Mouse (Mus musculus) limb, embryonic 14.5 days (tissue): ENCODE measurements at regions not wholly inside any gene's neighbourhood (a gene's known extent, or its start where the extent isn't known, plus 50 kb on each side); places are given as distances from the start of the nearest gene placed in this dataset.
A peak's percentile ranks its signal among the peaks of the same experiment; 100 is the strongest.
"Not testable (repeated sequence)": the region's sequence is repeated elsewhere in the genome, so short reads cannot be mapped to it uniquely, and the experiment has no call there.

Source experiments
- ATAC-seq: fragments of 200-750 bp; cut with Nextera tagmentation; 2 replicates; pipeline ENCODE4 v1.8.0; 2017; ENCODE audit warnings: low read depth, moderate number of reproducible peaks, moderate TSS enrichment; ENCODE audit not compliant: low FRiP score
- DNase-seq: peaks from one replicate; pipeline ENCODE4 v3.0.0-alpha.2; 2015; ENCODE audit warnings: low spot score
- H3K27ac ChIP-seq: fragments of 300-500 bp; sonication (generic); replicated peaks from 2 replicates; pipeline ENCODE4 v1.5.1; 2014; ENCODE audit warnings: low read depth, mild to moderate bottlenecking, low read length, moderate library complexity, mixed read lengths
- H3K27me3 ChIP-seq: fragments of 300-500 bp; sonication (generic); 2 replicates; pipeline ENCODE4 v1.6.1; 2014; ENCODE audit warnings: low read length, mixed read lengths; ENCODE audit not compliant: control insufficient read depth, insufficient read depth
- H3K36me3 ChIP-seq: fragments of 300-500 bp; sonication (generic); 2 replicates; pipeline ENCODE4 v1.6.1; 2014; ENCODE audit warnings: mild to moderate bottlenecking, low read length, moderate library complexity, mixed read lengths; ENCODE audit not compliant: control insufficient read depth, insufficient read depth
- H3K4me1 ChIP-seq: fragments of 300-500 bp; sonication (generic); 2 replicates; pipeline ENCODE4 v1.6.1; 2014; ENCODE audit warnings: antibody characterized with exemption, low read length, mixed read lengths; ENCODE audit not compliant: control insufficient read depth, insufficient read depth
- H3K4me2 ChIP-seq: fragments of 300-500 bp; sonication (generic); replicated peaks from 2 replicates; pipeline ENCODE4 v1.6.1; 2014; ENCODE audit warnings: low read depth, mild to moderate bottlenecking, low read length, moderate library complexity; ENCODE audit not compliant: severe bottlenecking
- H3K4me3 ChIP-seq: fragments of 300-500 bp; sonication (generic); replicated peaks from 2 replicates; pipeline ENCODE4 v1.5.1; 2014; ENCODE audit warnings: low read length
- H3K9ac ChIP-seq: fragments of 300-500 bp; sonication (generic); 2 replicates; pipeline ENCODE4 v1.6.1; 2014; ENCODE audit warnings: mild to moderate bottlenecking, low read depth, low read length, moderate library complexity; ENCODE audit not compliant: severe bottlenecking
- H3K9me3 ChIP-seq: fragments of 300-500 bp; sonication (generic); 2 replicates; pipeline ENCODE4 v1.6.1; 2016; ENCODE audit warnings: low read length; ENCODE audit not compliant: control insufficient read depth
- POLR2A ChIP-seq: fragments of 200-500 bp; IDR thresholded peaks from 2 replicates; pipeline ENCODE4 v1.8.0; 2012; ENCODE audit warnings: inconsistent platforms, mild to moderate bottlenecking, moderate library complexity, borderline replicate concordance; ENCODE audit not compliant: insufficient read depth, insufficient read length; ENCODE audit errors: extremely low read depth
- WGBS: fragments of 180-500 bp; shearing (Covaris S2); extraction: QIAGEN DNeasy Blood & Tissue Kit; methylation state at CpG from one replicate; pipeline ENCODE4 v1.1.7; 2014; 5-methylcytosine and 5-hydroxymethylcytosine counted together

DNA sequence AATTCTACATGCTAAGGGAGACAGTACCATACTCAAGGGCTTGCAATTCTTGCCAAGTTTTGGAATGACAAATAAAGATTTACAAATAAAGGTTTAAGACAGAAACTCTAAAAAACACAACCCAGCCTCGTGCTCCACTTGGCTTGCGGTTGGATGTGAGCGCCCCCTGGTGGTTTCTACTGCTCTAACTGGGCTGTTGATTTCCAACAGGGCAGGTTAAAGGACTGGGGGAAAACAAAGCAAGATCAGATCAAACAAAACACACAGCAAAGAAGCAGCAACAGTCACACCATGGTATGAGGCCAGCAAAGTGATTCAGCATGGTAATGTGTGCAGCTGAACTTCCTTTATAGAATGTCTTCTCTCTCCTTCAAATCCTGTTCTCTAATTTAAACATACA lies 339.2 kb downstream of the Adam3 start:
- Histone ChIP-seq H3K36me3 (no peaks in the 10 kb centered on the region), H3K27me3 (no peaks in the 10 kb centered on the region), H3K9me3 (no peaks in the 10 kb centered on the region), H3K4me1 (peaks cover 8% of the 10 kb centered on the region), H3K27ac (no peak overlapping the region), H3K4me3 (no peak overlapping the region), H3K4me2 (no peak overlapping the region), H3K9ac (no peak overlapping the region)
- ATAC-seq = peak; percentile 60; the same call in 1 of the 2 replicates
- no peak for TF ChIP-seq POLR2A
- peak; percentile 72 for DNase-seq
- WGBS = 5% methylated on average over 3 of the region's 3 CpGs

DNA sequence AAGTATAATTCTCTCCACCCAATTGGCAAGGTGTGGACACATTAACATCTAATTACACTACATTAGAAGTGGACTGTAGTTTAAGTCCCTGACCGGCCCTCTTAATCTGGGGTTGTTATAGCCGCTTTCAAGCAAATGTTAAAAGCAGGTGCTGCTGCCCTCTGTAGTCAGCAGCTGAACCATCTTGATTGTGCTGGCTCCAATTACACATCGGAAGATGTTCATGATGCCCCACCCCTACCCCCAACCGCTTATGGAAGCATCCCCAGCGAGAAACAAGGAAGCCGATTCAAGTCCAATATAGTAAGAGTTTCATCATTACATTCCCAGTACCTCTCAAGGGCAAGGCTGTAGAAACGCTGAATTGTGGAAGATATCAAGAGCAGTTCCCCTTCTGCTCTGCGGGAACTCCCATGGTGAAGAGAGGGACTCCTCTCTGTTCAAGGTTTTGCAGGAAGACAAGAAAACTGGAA lies 341.7 kb downstream of the Adam3 start:
- WGBS = 52% methylated on average over 8 of the region's 8 CpGs
- no peak for TF ChIP-seq POLR2A
- H3K9ac ChIP-seq = no peak overlapping the region
- ATAC-seq (no peak), DNase-seq (peak; percentile 16)
- H3K27me3 ChIP-seq = no peaks in the 10 kb centered on the region
- no peaks in the 10 kb centered on the region for H3K36me3 ChIP-seq
- H3K4me3 ChIP-seq = no peak overlapping the region
- peaks cover 8% of the 10 kb centered on the region for H3K4me1 ChIP-seq
- H3K4me2 ChIP-seq = no peak overlapping the region
- H3K27ac ChIP-seq = no peak overlapping the region
- H3K9me3 ChIP-seq = no peaks in the 10 kb centered on the region; the same call in 1 of the 2 replicates

DNA sequence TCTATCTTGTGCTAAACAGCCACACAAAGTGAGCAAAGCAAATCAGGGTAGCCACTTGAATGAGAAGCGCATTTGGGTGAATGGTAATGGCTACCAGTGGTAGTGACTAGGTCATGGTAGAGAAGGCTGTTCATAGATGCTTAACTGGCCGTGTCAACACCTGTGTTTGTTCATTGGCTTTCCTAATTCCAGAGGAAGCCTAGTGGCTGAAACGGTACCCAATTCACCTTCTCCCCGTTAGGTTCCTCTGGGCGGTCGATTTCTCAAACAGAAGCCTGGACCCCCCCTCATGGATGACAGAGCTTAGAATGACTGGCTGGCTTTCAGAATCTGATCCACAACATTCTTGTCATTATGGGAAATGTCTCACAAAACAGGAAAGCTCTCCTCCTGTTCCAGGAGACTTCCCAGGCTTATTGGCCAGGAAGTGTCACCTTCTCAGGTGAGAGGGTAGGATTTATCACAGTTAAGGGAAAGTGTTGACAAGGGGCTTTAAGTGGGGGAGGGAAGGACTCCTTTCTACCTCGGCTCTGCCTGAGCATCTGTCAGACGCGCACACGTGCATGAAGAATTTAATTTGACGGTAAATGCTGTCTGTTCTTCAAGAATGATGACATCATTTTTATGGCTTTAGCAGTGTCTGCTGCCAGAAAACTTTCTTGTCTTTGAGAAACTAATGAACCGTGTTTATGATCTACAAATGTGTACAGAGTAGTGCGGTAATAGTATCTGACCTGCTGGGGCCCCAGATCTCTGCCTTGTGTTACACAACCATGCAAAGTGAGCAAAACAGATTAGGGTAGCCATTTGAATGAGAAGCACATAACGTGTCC lies 342.3 kb downstream of the Adam3 start:
- no peak for TF ChIP-seq POLR2A
- peak; percentile 31 for DNase-seq
- no peak overlapping the region for H3K27ac ChIP-seq
- no peaks in the 10 kb centered on the region for H3K27me3 ChIP-seq
- no peak overlapping the region for H3K4me2 ChIP-seq
- no peaks in the 10 kb centered on the region for H3K36me3 ChIP-seq
- no peak overlapping the region for H3K4me3 ChIP-seq
- no peaks in the 10 kb centered on the region; the same call in 1 of the 2 replicates for H3K9me3 ChIP-seq
- no peak overlapping the region for H3K9ac ChIP-seq
- 46% methylated on average over 14 of the region's 14 CpGs for WGBS
- ATAC-seq = peak; percentile 66
- H3K4me1 ChIP-seq = peaks cover 8% of the 10 kb centered on the region

DNA sequence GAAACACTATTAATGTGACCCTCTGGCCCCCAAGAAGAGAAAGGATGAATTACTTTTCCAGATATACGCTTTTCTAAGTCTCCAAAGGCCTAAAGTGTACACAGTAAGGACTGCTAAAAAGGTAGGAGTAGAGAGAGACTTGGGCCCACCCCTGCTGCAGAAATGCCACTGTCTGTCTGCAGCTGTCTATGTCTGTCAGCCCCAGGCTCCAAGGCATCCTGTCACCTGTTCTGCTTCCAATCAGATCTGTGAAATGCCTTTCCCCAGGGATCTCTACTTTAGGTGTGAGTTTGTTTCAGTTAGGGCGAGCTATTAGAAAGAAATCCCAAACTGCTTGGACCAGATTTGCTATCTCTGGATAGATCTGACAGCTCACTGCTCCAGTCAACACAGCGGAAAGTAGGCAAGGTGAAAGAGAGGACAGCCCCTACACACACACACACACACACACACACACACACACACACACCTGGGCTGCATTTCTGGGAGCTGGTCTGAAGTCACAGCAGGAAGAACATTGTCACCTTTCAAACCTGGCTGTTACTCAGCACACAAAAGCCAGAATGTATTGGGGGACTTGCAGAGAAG lies 343.9 kb downstream of the Adam3 start:
- H3K4me1 ChIP-seq = peaks cover 8% of the 10 kb centered on the region
- H3K27ac ChIP-seq = no peak overlapping the region
- H3K36me3 ChIP-seq = no peaks in the 10 kb centered on the region
- WGBS = 51% methylated on average over 3 of the region's 3 CpGs
- TF ChIP-seq POLR2A = no peak
- H3K9ac ChIP-seq = no peak overlapping the region
- H3K27me3 ChIP-seq = no peaks in the 10 kb centered on the region
- H3K9me3 ChIP-seq = no peaks in the 10 kb centered on the region; the same call in 1 of the 2 replicates
- no peak overlapping the region for H3K4me3 ChIP-seq
- ATAC-seq = peak; percentile 70
- peak; percentile 39 for DNase-seq
- H3K4me2 ChIP-seq = no peak overlapping the region

DNA sequence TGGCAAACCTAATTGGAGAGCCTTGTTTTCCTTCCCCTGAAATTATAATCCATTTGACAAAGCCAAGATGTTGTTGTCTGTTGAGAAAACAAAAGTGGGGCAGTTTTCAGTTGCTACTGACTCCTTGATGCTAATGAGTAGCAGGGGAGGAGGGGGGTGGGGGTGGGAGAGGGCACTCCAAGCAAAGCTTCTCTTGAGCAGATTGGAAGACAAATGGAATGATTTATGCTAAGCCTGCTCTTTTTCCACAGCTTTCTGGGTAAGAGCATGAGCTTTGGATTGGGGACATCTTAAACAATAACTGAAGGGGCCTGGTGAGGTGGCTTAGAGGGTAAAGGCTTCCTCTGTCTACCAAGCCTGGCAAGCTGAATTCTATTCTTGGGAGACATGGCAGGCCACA lies 347.6 kb downstream of the Adam3 start:
- TF ChIP-seq POLR2A = no peak
- no peak for DNase-seq

DNA sequence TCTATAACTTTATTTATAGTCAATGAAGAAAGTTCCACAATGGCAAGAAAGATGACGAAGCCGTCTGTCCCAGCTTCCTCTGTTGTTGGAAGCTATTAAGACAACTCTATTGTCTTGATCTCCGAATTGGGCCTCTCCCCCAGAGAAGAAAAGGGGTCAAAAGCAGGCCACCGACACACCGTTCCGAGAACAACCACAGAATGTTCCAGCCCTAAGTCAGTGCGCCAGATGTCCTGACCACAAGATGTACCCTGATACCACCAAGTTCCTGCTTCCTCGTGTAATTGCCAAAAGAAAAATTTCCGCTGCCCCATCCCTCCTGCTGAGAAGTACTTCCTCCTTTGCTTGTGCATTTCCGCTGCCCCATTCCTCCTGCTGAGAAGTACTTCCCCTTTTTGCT lies 348.8 kb downstream of the Adam3 start:
- not testable (repeated sequence) for H3K9ac ChIP-seq, ATAC-seq, H3K4me1 ChIP-seq, H3K36me3 ChIP-seq, H3K4me3 ChIP-seq, DNase-seq, H3K4me2 ChIP-seq, H3K27ac ChIP-seq, H3K27me3 ChIP-seq, H3K9me3 ChIP-seq
- WGBS = 91% methylated on average over 10 of the region's 10 CpGs

More for the DNA sequence above, 347.6 kb downstream of the Adam3 start:
- H3K4me1 ChIP-seq = no peaks in the 10 kb centered on the region; the same call in 1 of the 2 replicates
- no peak overlapping the region for H3K9ac ChIP-seq
- ATAC-seq = no peak
- H3K36me3 ChIP-seq = no peaks in the 10 kb centered on the region
- no peak overlapping the region for H3K4me3 ChIP-seq
- no peak overlapping the region for H3K4me2 ChIP-seq
- no peaks in the 10 kb centered on the region for H3K27me3 ChIP-seq
- H3K9me3 ChIP-seq = no peaks in the 10 kb centered on the region; the same call in 1 of the 2 replicates
- no peak overlapping the region for H3K27ac ChIP-seq
